Mouse (Mus musculus): ENCODE data around the gene Smg8. TPM values are rescaled to one million over a fixed set of nuclear protein-coding genes. Genes with fewer than 3 reads are reported as not detected.
A peak's percentile ranks its signal among the peaks of the same experiment; 100 is the strongest.
"Not testable (repeated sequence)": the region's sequence is repeated elsewhere in the genome, so short reads cannot be mapped to it uniquely, and the experiment has no call there.

Gene Smg8
- total RNA-seq, 1 experiment from 2014 or later, result 23.3 TPM

DNA sequence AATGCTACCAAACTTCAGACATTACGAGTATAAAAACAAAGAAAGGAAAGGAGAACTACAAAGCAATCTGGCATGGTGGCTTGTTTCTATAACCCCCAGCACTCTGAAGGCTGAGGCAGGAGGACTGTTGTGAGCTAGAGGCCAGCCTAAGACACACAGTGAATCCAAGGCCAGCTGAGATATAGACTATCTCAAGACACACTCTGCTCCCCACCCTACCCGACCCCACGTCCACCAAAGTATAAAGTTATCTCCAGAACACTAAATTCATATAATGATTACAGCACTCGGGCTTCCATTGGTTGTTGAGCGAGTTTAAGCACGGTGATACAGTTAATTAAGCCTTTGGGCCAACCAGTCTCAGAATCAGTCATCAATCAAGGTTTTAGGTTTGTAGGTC, 30.3 kb downstream of the Smg8 start:
- ATAC-seq (replicated peaks; ENCODE audit: insufficient number of reproducible peaks, low FRiP score, low TSS enrichment, poor library complexity, severe bottlenecking), result no peak

DNA sequence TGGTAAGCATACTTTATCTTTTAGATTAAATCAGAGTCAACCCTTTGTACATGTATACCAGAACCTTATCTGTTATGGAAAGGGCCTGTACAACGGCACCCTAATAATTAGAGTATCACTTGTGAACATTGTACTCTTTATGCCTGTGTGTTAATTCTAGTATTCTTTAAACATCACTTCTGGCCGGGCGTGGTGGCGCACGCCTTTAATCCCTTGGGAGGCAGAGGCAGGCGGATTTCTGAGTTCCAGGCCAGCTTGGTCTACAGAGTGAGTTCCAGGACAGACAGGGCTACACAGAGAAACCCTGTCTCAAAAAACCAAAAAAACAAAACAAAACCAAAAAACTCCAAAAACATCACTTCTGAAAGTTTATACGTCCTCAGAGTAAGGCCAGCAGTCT, 37.7 kb downstream of the Smg8 start:
- ATAC-seq (replicated peaks; ENCODE audit: insufficient number of reproducible peaks, low FRiP score, low TSS enrichment, poor library complexity, severe bottlenecking), result not testable (repeated sequence)

- no peak for ATAC-seq (replicated peaks; ENCODE audit: insufficient number of reproducible peaks, low FRiP score, low TSS enrichment, poor library complexity, severe bottlenecking)
Measured at GRCm38 (mm10) chr11:87046968-87047367, 39.6 kb downstream of the Smg8 start.

GRCm38 (mm10) chr11:87043052-87043451, 43.5 kb downstream of the Smg8 start:
- no peak for ATAC-seq (replicated peaks; ENCODE audit: insufficient number of reproducible peaks, low FRiP score, low TSS enrichment, poor library complexity, severe bottlenecking)

DNA sequence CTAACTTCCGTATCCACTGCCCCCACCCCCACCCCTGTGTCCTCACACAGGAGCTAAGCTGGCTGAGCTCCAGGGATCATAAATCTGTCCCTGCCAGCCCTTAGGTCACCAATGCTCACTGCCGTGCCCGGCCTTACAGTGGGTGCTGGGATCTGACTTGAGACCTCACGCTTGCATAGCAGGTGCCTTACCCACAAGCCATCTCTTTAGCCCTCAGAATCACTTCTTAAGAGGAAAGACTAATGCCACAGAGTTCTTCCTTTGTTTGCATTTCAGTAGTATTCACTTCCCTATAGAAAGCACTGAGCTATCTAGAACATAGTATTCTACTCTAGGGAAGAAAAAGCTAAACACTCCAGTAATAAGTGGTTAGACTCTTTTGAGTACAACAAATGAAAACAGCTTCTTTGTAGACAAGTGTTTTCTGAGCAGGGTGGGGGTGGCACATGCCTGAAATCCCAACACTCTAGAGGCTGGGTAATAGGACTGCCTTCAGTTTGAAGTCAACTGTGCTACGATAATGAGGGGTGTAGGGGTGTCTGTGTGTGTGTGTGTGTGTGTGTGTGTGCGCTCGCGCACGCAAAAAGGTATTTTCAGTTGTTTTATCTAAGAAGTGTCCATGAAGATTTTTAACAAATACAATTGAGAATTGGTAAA, 47.1 kb downstream of the Smg8 start:
- peak; percentile 43; the same call in 1 of the 2 replicates for ATAC-seq (replicated peaks; ENCODE audit: insufficient number of reproducible peaks, low FRiP score, low TSS enrichment, poor library complexity, severe bottlenecking)

DNA sequence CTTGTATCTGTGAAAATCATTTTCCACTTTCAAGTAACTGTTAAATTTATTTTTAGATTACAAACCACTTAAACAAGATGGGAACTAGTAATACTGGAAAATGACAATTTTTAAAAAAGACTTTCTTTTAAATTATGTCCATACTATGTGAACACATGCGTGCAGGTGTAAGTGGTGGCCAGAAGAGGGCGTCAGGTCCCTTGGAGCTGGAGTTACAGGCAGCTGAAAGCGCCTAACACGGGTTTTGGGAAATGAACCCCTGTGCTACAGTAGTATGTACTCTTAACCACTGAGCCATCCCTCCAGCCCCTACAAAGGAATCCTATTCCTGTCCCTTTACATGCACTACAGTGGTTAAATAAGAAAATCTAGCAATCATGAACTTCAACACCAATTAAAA, 50.4 kb downstream of the Smg8 start:
- no peak for ATAC-seq (replicated peaks; ENCODE audit: insufficient number of reproducible peaks, low FRiP score, low TSS enrichment, poor library complexity, severe bottlenecking)

GRCm38 (mm10) chr11:87028212-87028611, 58.4 kb downstream of the Smg8 start:
- no peak for ATAC-seq (replicated peaks; ENCODE audit: insufficient number of reproducible peaks, low FRiP score, low TSS enrichment, poor library complexity, severe bottlenecking)

Other genes starting within 250 kb of the Smg8 start
- 4.2 to 10.7 TPM (median 6.5 TPM) in 3 replicates for gene Ypel2, start 93.1 kb downstream of the Smg8 start, total RNA-seq (2017)
- gene Gdpd1, start 12.7 kb downstream of the Smg8 start, total RNA-seq (2017), result not detected in 3 replicates
- 0.29 to 0.64 TPM in 2 of 3 replicates, not detected in the other for gene Prr11, start 21.9 kb upstream of the Smg8 start, total RNA-seq (2017)
- gene Ska2, start 22.5 kb upstream of the Smg8 start, total RNA-seq (2017), result 6.1 to 9.4 TPM (median 6.7 TPM) in 3 replicates
- 11.8 to 19.2 TPM (median 15.1 TPM) in 3 replicates for gene Trim37, start 40.3 kb upstream of the Smg8 start, total RNA-seq (2017)